Mouse (Mus musculus): ENCODE data around the gene Glt1d1.

- TF ChIP-seq ELF1 (IDR thresholded peaks at IDR 0.05; ENCODE audit: low read depth, low read length): no peak
- no peak for TF ChIP-seq RCOR1 (IDR thresholded peaks at IDR 0.05; ENCODE audit: low read depth, low read length)
- TF ChIP-seq EP300 (IDR thresholded peaks at IDR 0.05; ENCODE audit: low read depth in 1 of 2, low read length in 2 of 2): no peak
- no peak for TF ChIP-seq SMC3 (IDR thresholded peaks at IDR 0.05; ENCODE audit: low read depth, low read length)
- TF ChIP-seq CTCF (IDR thresholded peaks at IDR 0.05 in 2 of 3, conservative IDR thresholded peaks at IDR 0.05 in 1 of 3; ENCODE audit: control insufficient read depth in 1 of 3, insufficient read depth in 1 of 3, low read depth in 2 of 3, low read length in 3 of 3, poor library complexity in 1 of 3, severe bottlenecking in 1 of 3): no peak
- no peak for TF ChIP-seq NRF1 (IDR thresholded peaks at IDR 0.05; ENCODE audit: insufficient read depth, low read depth, low read length, poor library complexity, severe bottlenecking)
- no peak for TF ChIP-seq POLR2A (IDR thresholded peaks at IDR 0.05; ENCODE audit: control insufficient read depth in 1 of 2, insufficient read depth in 1 of 2, low read depth in 1 of 2, low read length in 2 of 2, poor library complexity in 1 of 2)
- no peak for TF ChIP-seq POLR2AphosphoS2 (IDR thresholded peaks at IDR 0.05; ENCODE audit: low read length)
- TF ChIP-seq UBTF (IDR thresholded peaks at IDR 0.05; ENCODE audit: borderline replicate concordance, insufficient read depth, low read depth, low read length): no peak
- TF ChIP-seq ZMIZ1 (IDR thresholded peaks at IDR 0.05; ENCODE audit: low read depth, low read length): no peak
- TF ChIP-seq MXI1 (IDR thresholded peaks at IDR 0.05; ENCODE audit: low read depth, low read length): no peak
- TF ChIP-seq POLR2AphosphoS5 (IDR thresholded peaks at IDR 0.05; ENCODE audit: borderline replicate concordance, low read depth, low read length): no peak
- TF ChIP-seq RAD21 (IDR thresholded peaks at IDR 0.05; ENCODE audit: low read depth, low read length): no peak
- TF ChIP-seq SIN3A (IDR thresholded peaks at IDR 0.05; ENCODE audit: low read length): no peak
Observed at GRCm38 (mm10) chr5:127699679-127700078, 67.6 kb downstream of the Glt1d1 start.

Data from MEL (cell line).